Mouse (Mus musculus): ENCODE results near the gene Fgd2. TPM values are rescaled to one million over a fixed set of nuclear protein-coding genes. Genes with fewer than 3 reads are reported as not detected.
"Not testable (repeated sequence)": the region's sequence is repeated elsewhere in the genome, so short reads cannot be mapped to it uniquely, and the experiment has no call there.

Fgd2 gene
- total RNA-seq (2021) = 1 to 10 TPM; 5.6 to 7.0 TPM

GRCm38 (mm10) chr17:29360761-29361221 is at the start of gene Fgd2:
Gene Fgd2, plus strand, starts transcription at chr17:29360914.
- intact Hi-C loops (cut with DNase I) = loop anchor here (5.0 kb wide), 1 partner anchor 43 kb away; the partner anchor contains the start of gene Pi16
- DNase-seq (ENCODE audit: low spot score in 2 of 2) = no peak

- intact Hi-C loops (cut with DNase I) = no loop called here
- no peak for DNase-seq (ENCODE audit: low spot score in 2 of 2)
Measured at GRCm38 (mm10) chr17:29311602-29312001, 49.1 kb upstream of the Fgd2 start.

DNA sequence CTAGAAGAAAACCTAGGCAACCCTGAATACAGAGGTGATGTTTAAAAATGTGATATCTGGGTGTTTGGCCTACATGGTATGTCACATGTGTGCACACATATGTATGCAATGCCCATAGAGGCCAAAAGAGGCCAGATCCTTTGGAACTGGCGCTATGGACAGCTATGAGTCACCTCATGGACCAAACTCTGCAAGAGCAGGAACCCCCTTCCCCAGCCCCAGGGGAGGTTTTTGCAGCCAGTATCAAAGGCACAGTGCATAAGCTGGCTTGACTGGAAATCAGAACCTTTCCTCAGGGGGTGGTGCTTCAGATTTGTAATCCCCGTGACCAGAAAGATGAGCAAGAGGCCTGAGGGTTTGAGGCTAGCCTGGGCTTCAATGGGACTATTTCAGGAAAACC is 48.6 kb upstream of the Fgd2 start:
- intact Hi-C loops (cut with DNase I) = no loop called here
- no peak for DNase-seq (ENCODE audit: low spot score in 2 of 2)

- intact Hi-C loops (cut with DNase I) = no loop called here
- no peak for DNase-seq (ENCODE audit: low spot score in 2 of 2)
Measured at GRCm38 (mm10) chr17:29313300-29313699, 47.4 kb upstream of the Fgd2 start.

GRCm38 (mm10) chr17:29315672-29316465 is 44.8 kb upstream of the Fgd2 start:
- DNase-seq (ENCODE audit: low spot score in 2 of 2) = no peak
- intact Hi-C loops (cut with DNase I) = loop anchor here (5.0 kb wide), 1 partner anchor 46 kb away; the partner anchor contains the start of gene Fgd2

DNA sequence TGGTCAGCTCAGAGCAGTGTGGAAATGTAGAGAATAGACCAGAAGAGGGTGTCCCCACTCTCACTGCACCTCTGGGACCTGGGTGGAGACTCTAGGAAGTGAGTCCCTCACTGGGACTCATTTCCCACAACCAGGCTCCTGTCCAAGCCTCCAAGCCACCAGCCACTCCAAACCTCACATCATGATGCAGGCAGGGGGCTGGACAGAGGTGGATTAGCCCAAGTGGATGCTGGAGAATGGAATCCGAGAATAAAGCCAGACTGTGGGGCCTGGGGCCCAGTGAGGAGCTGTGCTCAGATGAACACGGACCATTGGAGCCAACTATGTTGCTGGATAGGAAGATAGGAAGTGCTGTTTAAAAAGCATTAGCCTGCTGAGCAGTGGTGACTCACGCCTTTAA is 43.8 kb upstream of the Fgd2 start:
- DNase-seq (ENCODE audit: low spot score in 2 of 2) = no peak
- intact Hi-C loops (cut with DNase I) = loop anchor here (5.0 kb wide), 1 partner anchor 45 kb away; the partner anchor contains the start of gene Fgd2

DNA sequence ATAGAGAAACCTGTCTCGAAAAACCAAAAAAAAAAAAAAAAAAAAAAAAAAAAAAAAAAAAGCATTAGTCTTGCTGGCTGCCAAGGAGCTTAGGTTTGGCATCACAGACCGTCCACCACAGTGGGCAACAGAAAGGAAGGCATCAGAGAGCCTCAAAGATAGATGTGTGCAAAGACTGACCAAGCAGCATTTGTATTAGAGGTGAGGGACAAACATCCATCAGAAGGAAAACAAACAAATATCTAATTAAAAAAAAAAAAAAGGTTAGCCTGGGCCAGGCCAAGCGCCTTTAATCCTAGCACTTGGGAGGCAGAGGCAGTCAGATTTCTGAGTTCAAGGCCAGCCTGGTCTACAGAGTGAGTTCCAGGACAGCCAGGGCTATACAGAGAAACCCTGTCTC is 43.3 kb upstream of the Fgd2 start, which contains the start of gene Pi16:
TSS of gene Pi16 (plus strand) at position 301 of the 400 bp plus-strand sequence.
- DNase-seq (ENCODE audit: low spot score in 2 of 2) = not testable (repeated sequence)
- intact Hi-C loops (cut with DNase I) = loop anchor here (5.0 kb wide), 1 partner anchor 45 kb away; the partner anchor contains the start of gene Fgd2

- intact Hi-C loops (cut with DNase I) = loop anchor here (5.0 kb wide), 1 partner anchor 44 kb away; the partner anchor contains the start of gene Fgd2
- no peak for DNase-seq (ENCODE audit: low spot score in 2 of 2)
Measured at GRCm38 (mm10) chr17:29318731-29319250, 41.9 kb upstream of the Fgd2 start.

DNA sequence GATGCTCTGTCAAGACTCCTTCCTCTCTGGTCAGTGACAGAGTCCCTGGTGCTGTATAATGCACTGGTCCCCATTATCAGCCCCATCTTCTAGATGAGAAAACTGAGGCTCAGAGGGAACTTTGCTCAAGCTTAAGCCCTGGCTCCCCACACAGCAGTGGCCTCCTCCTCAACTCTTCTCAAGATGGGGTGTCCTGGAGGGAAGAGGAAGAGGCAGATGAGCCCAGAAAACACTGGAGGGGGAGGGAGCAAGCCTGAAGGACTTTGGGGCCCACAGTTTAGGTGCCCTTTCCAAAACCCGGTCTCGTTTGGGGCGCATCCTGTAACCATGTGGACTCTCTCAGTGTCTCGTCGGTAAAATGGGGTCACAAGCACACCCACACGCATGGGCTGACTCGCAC is 41.2 kb upstream of the Fgd2 start:
- DNase-seq (ENCODE audit: low spot score in 2 of 2) = no peak
- intact Hi-C loops (cut with DNase I) = loop anchor here (5.0 kb wide), 1 partner anchor 43 kb away; the partner anchor contains the start of gene Fgd2

DNA sequence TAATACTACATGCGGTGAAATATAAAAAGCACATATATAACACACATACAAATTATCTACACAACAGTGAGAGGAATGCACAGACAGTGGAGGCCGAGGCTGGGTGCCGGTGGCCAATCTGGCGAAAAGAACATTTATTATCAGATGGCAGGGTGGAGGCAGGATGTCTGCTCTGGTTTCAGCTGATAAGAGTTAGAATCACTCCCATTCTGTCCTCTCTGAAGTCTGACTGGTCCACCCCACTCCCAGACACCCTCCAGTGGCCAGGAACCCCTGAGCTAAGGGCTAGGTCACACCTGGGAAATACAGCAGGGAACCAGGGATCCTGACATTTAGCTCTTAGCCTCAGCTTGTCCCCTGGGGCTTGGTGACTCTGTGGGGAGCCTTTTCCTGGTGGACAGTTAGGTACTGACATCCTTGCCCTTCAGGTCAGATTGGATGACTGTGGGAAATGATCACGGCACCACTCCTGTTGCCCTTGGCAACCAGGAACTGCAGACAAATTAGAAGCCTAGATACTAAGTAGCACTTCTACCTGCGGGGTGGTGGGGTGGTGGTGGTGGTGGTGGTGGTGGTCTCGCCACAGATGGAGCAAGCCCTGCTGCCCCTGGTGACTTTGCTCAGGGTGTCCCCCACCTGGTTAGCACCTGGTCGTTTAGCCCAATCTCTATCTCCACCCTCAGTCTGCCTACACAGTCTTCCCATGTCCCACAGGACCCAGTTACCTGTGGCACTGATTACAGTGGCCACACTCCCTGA is 40.7 kb upstream of the Fgd2 start:
- intact Hi-C loops (cut with DNase I) = loop anchor here (5.0 kb wide), 1 partner anchor 42 kb away; the partner anchor contains the start of gene Fgd2
- no peak for DNase-seq (ENCODE audit: low spot score in 2 of 2)

GRCm38 (mm10) chr17:29321765-29322602 is 38.7 kb upstream of the Fgd2 start:
- intact Hi-C loops (cut with DNase I) = no loop called here
- no peak for DNase-seq (ENCODE audit: low spot score in 2 of 2)

DNA sequence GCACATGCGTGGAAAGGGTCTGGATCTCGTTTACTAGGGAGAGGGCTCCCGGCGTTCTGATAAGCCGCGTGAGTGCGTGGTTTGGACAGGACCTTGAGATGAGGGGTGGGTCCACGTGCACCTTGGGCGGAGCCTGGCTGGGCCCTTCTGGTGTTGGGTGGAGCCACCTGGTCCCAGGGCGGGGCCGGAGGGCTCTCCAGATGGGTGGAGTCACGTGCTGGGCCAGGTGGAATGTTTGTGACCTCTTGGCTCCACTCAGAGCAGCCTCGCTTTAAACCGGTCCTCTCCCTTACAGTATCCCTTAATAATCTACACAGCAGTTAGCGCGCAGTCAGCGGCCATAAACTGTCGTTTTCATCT is 38.1 kb upstream of the Fgd2 start:
- DNase-seq (ENCODE audit: low spot score in 2 of 2) = no peak
- intact Hi-C loops (cut with DNase I) = no loop called here

GRCm38 (mm10) chr17:29323625-29324024 is 37.1 kb upstream of the Fgd2 start:
- DNase-seq (ENCODE audit: low spot score in 2 of 2) = no peak
- intact Hi-C loops (cut with DNase I) = no loop called here

DNA sequence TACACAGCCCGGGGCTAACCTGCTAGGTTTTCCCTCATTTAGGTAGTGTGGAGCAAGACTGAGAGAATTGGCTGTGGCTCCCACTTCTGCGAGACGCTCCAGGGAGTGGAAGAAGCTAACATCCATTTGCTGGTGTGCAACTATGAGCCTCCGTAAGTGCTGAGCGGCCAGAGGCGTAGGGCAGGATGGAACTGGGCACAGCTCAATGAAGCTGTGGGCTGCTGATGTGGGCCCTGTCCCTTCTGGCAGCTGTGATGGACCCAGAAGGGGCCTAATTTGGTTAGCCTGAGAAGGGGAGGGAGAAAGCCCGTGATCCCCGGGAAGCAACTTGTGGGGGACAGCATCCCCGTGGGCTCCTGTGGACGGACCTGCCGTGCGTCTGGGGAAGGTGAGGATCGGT is 34.9 kb upstream of the Fgd2 start:
- intact Hi-C loops (cut with DNase I) = no loop called here
- no peak for DNase-seq (ENCODE audit: low spot score in 2 of 2)

GRCm38 (mm10) chr17:29326531-29327529 is 33.9 kb upstream of the Fgd2 start:
- intact Hi-C loops (cut with DNase I) = no loop called here
- DNase-seq (ENCODE audit: low spot score in 2 of 2) = no peak

- intact Hi-C loops (cut with DNase I) = no loop called here
- DNase-seq (ENCODE audit: low spot score in 2 of 2) = no peak
Measured at GRCm38 (mm10) chr17:29327691-29328090, 33.0 kb upstream of the Fgd2 start.

DNA sequence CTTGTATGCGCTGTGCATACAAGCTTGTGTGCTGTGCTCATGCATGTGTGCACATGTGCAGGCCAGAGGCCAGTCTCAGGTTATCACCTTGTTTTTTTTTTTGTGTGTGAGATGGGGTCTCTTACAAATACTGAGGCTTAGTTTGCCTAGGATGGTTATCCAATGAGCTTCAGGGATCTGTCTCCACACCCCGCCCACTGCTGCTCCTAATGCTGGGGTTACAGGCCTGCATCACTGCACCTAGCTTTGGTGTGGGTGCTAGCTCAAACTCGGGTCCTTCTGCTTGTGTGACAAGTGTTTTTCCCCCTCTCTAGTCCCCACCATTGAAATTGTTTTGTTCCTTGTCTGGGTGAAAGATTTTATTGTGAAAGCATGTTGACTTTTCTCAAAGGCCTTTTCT is 30.5 kb upstream of the Fgd2 start:
- DNase-seq (ENCODE audit: low spot score in 2 of 2) = no peak
- intact Hi-C loops (cut with DNase I) = no loop called here

Measured in left cerebral cortex, postnatal 36 days (tissue).